Mouse (Mus musculus) forebrain, embryonic 15.5 days (tissue): ENCODE measurements around the gene Alkbh3. TPM values are rescaled to one million over a fixed set of nuclear protein-coding genes. Genes with fewer than 3 reads are reported as not detected.

Experiments used
- ATAC-seq: fragments of 200-750 bp; cut with Nextera tagmentation; replicated peaks from 2 replicates; pipeline ENCODE4 v1.8.0; 2017; ENCODE audit warnings: mild to moderate bottlenecking, moderate TSS enrichment, moderate library complexity
- H3K27ac ChIP-seq: fragments of 300-500 bp; sonication (generic); replicated peaks from 2 replicates; pipeline ENCODE4 v1.5.1; 2015; ENCODE audit warnings: mild to moderate bottlenecking, inconsistent platforms
- H3K27me3 ChIP-seq: fragments of 300-500 bp; sonication (generic); 2 replicates; pipeline ENCODE4 v1.6.1; 2015; ENCODE audit warnings: inconsistent platforms
- H3K36me3 ChIP-seq: fragments of 300-500 bp; sonication (generic); 2 replicates; pipeline ENCODE4 v1.6.1; 2015; ENCODE audit warnings: mild to moderate bottlenecking, inconsistent platforms
- H3K4me1 ChIP-seq: fragments of 300-500 bp; sonication (generic); 2 replicates; pipeline ENCODE4 v1.6.1; 2015; ENCODE audit warnings: inconsistent platforms
- H3K4me2 ChIP-seq: fragments of 300-500 bp; sonication (generic); replicated peaks from 2 replicates; pipeline ENCODE4 v1.6.1; 2015; ENCODE audit warnings: mild to moderate bottlenecking, inconsistent platforms
- H3K4me3 ChIP-seq: fragments of 300-500 bp; sonication (generic); 2 replicates; pipeline ENCODE4 v1.5.1; 2015; ENCODE audit warnings: mild to moderate bottlenecking, inconsistent platforms
- H3K9ac ChIP-seq: fragments of 300-500 bp; sonication (generic); replicated peaks from 2 replicates; pipeline ENCODE4 v1.6.1; 2015; ENCODE audit warnings: mild to moderate bottlenecking, inconsistent platforms
- H3K9me3 ChIP-seq: fragments of 300-500 bp; sonication (generic); 2 replicates; pipeline ENCODE4 v1.6.1; 2016; ENCODE audit warnings: inconsistent platforms
- WGBS: fragments of 180-500 bp; shearing (Covaris S2); methylation state at CpG from one replicate; pipeline ENCODE4 v1.1.7; 2015; ENCODE audit warnings: mixed read lengths; 5-methylcytosine and 5-hydroxymethylcytosine counted together
- polyA plus RNA-seq: library from polyadenylated mRNA; unstranded; fragments of >200 nt; fragmentation: Nextera tagmentation; extraction: Ambion mirVana; gene quantifications from 2 replicates; pipeline ENCODE4 v1.2.1, GENCODE M21; 2015

Gene Alkbh3
- polyA plus RNA-seq, 1 experiment from 2014 or later: 54.9 TPM

DNA sequence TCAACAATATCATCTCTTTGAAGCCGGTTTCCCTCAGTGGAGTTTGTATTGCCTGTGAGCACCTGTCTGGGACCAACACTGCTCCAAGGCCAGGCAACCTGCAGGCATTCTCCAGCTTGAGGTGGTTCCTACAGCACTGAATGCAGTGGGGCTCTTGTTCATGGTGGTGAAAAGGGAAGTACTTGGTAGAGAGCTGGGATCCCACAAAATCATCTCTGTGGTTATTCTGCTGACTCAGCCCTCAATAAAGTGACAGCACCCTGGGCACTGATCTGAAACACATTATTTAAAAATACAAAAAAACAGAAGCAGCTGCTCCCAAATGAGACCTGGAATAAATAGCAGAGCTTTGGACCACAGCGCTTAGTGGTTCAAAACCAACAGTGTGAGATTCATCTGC, 22.2 kb downstream of the Alkbh3 start:
- Histone ChIP-seq H3K9me3 (no peaks in the 10 kb centered on the region), H3K36me3 (peaks cover 14% of the 10 kb centered on the region), H3K27me3 (no peaks in the 10 kb centered on the region), H3K27ac (no peak overlapping the region), H3K9ac (no peak overlapping the region), H3K4me2 (no peak overlapping the region), H3K4me1 (peaks cover 23% of the 10 kb centered on the region), H3K4me3 (no peak overlapping the region)
- ATAC-seq: no peak
- 88% methylated on average over 2 of the region's 2 CpGs for WGBS

DNA sequence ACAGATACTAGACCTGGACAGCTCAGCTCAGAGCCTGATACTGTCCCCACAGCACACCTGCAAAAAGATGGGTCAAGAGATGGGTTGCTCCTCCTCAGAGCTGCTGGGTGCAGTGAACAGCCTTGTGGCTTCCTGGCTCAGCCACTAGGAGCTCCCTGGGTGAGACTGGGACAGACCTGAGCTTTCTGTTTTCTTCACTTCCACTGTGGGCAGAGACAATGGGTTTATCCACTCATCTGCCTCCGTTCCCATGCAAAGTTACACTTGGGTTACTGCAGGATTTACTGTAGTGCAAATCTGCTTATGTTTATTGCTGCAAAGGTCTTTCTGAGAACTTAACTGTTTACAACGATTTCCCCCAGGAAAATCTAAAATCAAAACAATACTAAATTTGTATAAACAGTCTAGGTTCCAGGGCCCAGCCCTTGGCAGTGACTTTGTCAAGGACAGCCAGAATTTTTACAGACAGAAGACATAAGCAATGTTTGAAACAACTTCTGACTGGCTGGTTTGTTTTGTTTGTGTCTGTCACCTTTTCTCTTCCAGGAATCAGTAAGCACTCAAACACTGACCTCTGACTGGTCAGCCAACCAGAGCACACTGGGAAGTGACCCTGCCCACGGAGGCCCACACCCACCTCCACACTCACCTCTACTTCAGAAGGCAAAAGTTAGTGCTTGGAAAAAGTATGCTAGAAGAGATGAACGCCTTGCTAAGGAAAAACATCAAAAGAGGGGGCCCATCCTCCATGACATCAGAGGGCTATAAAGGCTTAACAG, 28.0 kb downstream of the Alkbh3 start:
- ATAC-seq: no peak
- Histone ChIP-seq H3K4me1 (0 out of 2 replicates have a peak, but pooled peaks cover under 1% of the 10 kb centered on the region), H3K4me3 (no peak overlapping the region), H3K9me3 (no peaks in the 10 kb centered on the region), H3K27me3 (no peaks in the 10 kb centered on the region), H3K36me3 (peaks cover 42% of the 10 kb centered on the region), H3K4me2 (no peak overlapping the region), H3K9ac (no peak overlapping the region), H3K27ac (no peak overlapping the region)
- 89% methylated on average over 4 of the region's 4 CpGs for WGBS

DNA sequence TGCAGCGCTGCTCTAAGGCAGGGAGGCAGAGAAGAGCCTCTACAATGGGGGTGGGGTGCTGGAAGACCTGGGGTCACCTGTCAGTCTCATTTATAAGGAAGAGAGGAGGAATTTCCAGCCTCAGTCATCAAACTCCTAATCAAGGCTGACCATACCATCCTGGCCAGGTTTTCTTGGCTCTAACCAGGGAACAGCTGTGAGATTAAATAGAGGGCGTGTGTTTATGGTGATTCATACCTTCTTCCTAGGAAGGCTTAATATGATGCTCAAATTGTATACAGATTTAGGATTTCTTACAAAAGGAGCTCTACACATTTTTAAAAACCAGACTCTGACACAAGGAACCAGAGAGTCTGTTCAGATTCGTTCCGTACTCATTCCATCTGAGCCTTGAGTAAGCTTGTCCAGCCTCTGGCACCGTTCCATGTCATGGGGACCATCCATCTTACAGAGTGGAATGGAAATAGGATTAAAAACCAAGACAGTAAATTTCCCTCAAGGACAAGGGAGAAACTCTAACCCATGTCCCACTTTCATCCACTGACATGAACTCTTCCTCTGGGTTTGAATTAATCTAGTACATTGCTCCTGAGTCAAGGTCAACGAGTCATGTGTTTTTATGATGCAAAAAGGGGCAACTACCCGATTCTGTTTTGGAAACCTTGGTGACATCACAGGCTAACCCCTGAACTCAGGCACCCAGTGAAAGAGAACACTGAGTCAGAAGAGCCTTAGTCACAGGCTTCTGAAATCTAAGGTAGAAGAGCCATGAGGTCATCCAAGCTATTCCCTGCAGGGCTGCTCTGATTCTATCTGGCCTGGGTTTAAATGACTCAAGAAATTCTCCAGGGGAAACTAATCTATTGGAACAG, 31.1 kb downstream of the Alkbh3 start:
- peaks cover 40% of the 10 kb centered on the region for H3K36me3 ChIP-seq
- H3K9ac ChIP-seq: no peak overlapping the region

DNA sequence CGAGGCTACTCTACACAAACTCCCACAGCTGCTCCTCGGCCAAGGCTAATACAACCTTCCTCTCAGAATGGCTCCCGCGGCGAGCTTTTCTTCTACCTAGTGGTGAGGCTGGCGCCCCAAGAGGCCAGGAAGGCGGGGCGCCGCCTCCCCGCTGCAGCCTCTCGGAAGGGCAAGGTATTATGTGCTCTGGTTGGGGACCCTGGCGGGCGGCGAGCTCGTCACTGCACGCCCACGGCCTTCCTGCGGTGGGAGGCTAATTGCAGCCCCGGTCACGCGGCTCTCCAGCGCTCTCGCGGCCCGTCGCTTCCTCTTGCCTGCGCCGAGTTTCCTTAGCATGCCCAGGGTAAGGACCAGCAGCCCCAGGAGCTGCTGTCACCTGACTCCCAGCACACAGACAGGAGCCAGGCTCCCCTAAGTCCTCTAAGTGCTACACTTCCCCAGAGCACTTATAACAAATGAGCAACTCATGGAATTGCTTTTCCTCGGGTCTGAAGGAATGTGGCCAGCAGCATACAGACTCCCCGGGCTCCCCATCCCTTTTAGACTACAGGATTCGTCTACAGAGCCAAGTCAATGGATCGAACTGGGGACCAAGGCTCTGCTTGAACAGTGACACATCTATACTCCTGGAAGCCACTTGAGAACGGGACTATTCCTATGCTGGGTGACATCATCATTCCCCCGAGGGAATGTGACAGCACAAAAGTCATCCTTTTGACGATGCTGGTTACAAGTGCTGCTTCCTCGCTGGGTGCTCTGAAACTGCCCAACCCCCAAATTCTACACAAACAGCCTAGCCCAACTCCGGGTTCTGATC, 34.0 kb downstream of the Alkbh3 start:
- H3K36me3 ChIP-seq: peaks cover 20% of the 10 kb centered on the region
- H3K9me3 ChIP-seq: no peaks in the 10 kb centered on the region
- H3K27ac ChIP-seq: peak overlapping the region; percentile 61
- peak; percentile 71 for ATAC-seq
- H3K27me3 ChIP-seq: no peaks in the 10 kb centered on the region
- H3K4me2 ChIP-seq: peak overlapping the region; percentile 71
- peak overlapping the region; percentile 43 for H3K4me3 ChIP-seq
- H3K9ac ChIP-seq: peak overlapping the region; percentile 68
- WGBS: 1% methylated on average over 37 of the region's 37 CpGs
- H3K4me1 ChIP-seq: peaks cover 23% of the 10 kb centered on the region

More for the DNA sequence above, 31.1 kb downstream of the Alkbh3 start:
- H3K4me3 ChIP-seq: no peak overlapping the region
- no peaks in the 10 kb centered on the region for H3K9me3 ChIP-seq
- no peaks in the 10 kb centered on the region for H3K27me3 ChIP-seq
- ATAC-seq: no peak
- 87% methylated on average over 7 of the region's 7 CpGs for WGBS
- H3K4me2 ChIP-seq: no peak overlapping the region
- peaks cover 23% of the 10 kb centered on the region for H3K4me1 ChIP-seq
- no peak overlapping the region for H3K27ac ChIP-seq

GRCm38 (mm10) chr2:93975526-93976435, 34.8 kb downstream of the Alkbh3 start:
- 24% methylated on average over 21 of the region's 21 CpGs for WGBS
- H3K9ac ChIP-seq: peak overlapping the region; percentile 68
- peaks cover 12% of the 10 kb centered on the region for H3K36me3 ChIP-seq
- no peaks in the 10 kb centered on the region for H3K9me3 ChIP-seq
- H3K4me3 ChIP-seq: peak overlapping the region; percentile 43
- peak overlapping the region; percentile 61 for H3K27ac ChIP-seq
- peak; percentile 23; the same call in 1 of the 2 replicates for ATAC-seq
- H3K4me1 ChIP-seq: peaks cover 23% of the 10 kb centered on the region
- H3K27me3 ChIP-seq: no peaks in the 10 kb centered on the region
- H3K4me2 ChIP-seq: peak overlapping the region; percentile 71

- no peak overlapping the region for H3K9ac ChIP-seq
- no peaks in the 10 kb centered on the region for H3K9me3 ChIP-seq
- no peak overlapping the region for H3K4me3 ChIP-seq
- H3K36me3 ChIP-seq: peaks cover 5% of the 10 kb centered on the region; the same call in 1 of the 2 replicates
- ATAC-seq: no peak
- H3K4me1 ChIP-seq: peaks cover 23% of the 10 kb centered on the region
- H3K27me3 ChIP-seq: no peaks in the 10 kb centered on the region
- no peak overlapping the region for H3K27ac ChIP-seq
- H3K4me2 ChIP-seq: no peak overlapping the region
- 48% methylated on average over 7 of the region's 7 CpGs for WGBS
Observed at GRCm38 (mm10) chr2:93975041-93975440, 35.6 kb downstream of the Alkbh3 start.

DNA sequence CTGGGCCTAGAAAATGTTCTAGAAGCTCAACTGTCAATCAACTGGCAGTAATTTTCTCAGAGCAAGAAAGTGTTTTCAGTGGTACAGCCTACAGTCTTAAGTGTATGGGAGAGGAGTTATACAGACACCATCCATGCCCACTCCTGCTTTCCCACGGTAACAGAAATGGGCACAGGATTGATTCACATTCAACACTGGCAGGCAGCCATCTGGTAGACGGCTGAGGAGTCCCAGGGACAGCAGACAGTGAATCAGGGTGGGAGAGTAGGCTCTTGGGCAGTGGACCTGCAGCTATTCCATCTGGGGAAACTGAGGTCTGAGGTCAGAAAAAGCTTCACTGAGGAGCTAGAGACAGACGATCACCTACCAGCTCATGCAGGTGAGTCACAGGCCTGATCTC, 39.0 kb downstream of the Alkbh3 start:
- Histone ChIP-seq H3K4me2 (no peak overlapping the region), H3K4me1 (peaks cover 12% of the 10 kb centered on the region), H3K36me3 (no peaks in the 10 kb centered on the region), H3K9me3 (no peaks in the 10 kb centered on the region), H3K27ac (no peak overlapping the region), H3K27me3 (no peaks in the 10 kb centered on the region), H3K4me3 (no peak overlapping the region), H3K9ac (no peak overlapping the region)
- 59% methylated on average over 3 of the region's 3 CpGs for WGBS
- no peak for ATAC-seq

DNA sequence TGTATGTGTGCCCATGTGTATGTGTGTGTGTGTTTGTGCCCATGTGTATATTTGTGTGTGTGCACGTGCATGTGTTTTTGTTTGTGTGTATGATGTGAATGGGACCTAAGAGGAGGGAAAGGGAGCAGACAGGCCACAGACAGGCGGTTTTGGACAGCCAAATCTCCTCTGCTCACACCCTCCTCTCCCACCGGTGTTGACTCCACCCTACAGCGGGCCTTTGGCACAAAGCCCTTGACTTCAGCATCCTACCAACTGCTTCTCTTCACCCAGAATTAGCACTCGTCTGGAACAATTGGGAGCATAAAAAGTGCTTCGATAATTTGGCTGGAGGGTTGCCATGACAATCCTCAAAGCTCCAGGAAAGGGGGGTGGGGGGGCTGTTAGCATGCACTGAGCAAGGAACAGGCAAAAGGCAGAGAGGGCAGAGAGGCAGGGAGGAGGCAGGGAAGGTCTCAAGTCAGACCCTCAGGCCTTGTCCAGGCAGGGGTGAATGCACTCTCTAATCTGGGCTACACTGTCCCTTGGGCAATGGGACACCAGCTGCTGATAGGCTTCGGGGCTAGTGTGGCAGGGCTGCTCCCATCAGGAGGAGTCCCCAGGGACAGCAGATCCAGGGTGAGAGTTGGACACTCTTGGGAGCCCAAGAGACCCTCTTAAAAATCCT, 46.0 kb downstream of the Alkbh3 start:
- H3K4me1 ChIP-seq: peaks cover 14% of the 10 kb centered on the region
- H3K4me3 ChIP-seq: no peak overlapping the region
- H3K36me3 ChIP-seq: no peaks in the 10 kb centered on the region
- no peaks in the 10 kb centered on the region for H3K9me3 ChIP-seq
- ATAC-seq: peak; percentile 67
- peak overlapping the region; percentile 74 for H3K27ac ChIP-seq
- no peaks in the 10 kb centered on the region for H3K27me3 ChIP-seq
- no peak overlapping the region for H3K4me2 ChIP-seq
- 15% methylated on average over 7 of the region's 7 CpGs for whole genome bisulfite sequencing
- H3K9ac ChIP-seq: no peak overlapping the region

DNA sequence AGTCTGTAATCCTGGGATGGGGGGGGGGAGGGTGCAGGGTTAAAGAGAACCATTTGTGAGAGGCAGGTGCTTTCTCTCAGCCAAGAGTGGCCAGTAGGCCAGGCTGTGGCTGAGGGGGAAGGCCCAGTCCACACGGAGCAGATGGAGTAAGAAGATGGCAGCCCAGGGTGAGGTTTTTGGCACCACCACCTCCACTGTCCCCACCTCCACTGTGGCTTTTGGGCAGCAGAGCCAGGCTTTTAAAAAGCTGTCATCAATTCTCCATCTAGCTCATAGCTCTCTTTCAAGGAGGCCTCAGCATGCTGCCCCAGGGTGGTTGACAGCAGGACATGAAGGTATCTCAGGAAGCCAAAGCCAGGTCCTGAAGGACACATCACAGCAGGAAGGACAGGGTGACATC, 46.8 kb downstream of the Alkbh3 start:
- Histone ChIP-seq H3K4me2 (no peak overlapping the region), H3K4me3 (no peak overlapping the region), H3K9me3 (no peaks in the 10 kb centered on the region), H3K9ac (no peak overlapping the region), H3K4me1 (peaks cover 14% of the 10 kb centered on the region), H3K36me3 (no peaks in the 10 kb centered on the region), H3K27me3 (no peaks in the 10 kb centered on the region), H3K27ac (peak overlapping the region; percentile 74)
- 62% methylated on average over 1 of the region's 1 CpGs for WGBS
- ATAC-seq: no peak

DNA sequence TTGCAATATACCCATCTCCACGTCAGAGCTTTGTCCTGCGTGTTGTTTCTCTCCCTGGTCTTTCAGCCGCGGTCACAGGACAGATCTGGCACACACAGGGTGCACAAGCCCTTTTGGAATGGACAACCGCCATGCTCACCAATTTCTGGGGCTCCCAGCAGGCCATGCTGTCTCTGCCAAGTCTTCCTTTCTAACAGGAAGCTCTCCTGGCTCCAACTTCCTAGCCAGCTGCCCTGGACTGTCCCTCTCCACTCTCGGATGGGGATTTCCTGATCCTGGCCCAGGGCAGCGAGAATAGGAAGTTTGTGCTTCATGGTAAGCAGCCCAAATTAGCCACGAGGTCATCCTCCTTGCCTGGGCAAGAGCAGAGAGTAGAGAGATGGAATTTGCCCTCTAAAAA, 48.9 kb downstream of the Alkbh3 start:
- H3K36me3 ChIP-seq: no peaks in the 10 kb centered on the region
- no peaks in the 10 kb centered on the region for H3K27me3 ChIP-seq
- 76% methylated on average over 8 of the region's 8 CpGs for WGBS
- H3K9me3 ChIP-seq: no peaks in the 10 kb centered on the region
- no peak for ATAC-seq
- no peak overlapping the region for H3K27ac ChIP-seq
- H3K4me1 ChIP-seq: peaks cover 30% of the 10 kb centered on the region
- H3K4me2 ChIP-seq: no peak overlapping the region
- H3K9ac ChIP-seq: no peak overlapping the region
- no peak overlapping the region for H3K4me3 ChIP-seq
